Mouse (Mus musculus): ENCODE results near the gene Usp31. TPM values are rescaled to one million over a fixed set of nuclear protein-coding genes. Genes with fewer than 3 reads are reported as not detected.

Gene Usp31
- total RNA-seq, 2 experiments from 2014 or later = 9.0 TPM

DNA sequence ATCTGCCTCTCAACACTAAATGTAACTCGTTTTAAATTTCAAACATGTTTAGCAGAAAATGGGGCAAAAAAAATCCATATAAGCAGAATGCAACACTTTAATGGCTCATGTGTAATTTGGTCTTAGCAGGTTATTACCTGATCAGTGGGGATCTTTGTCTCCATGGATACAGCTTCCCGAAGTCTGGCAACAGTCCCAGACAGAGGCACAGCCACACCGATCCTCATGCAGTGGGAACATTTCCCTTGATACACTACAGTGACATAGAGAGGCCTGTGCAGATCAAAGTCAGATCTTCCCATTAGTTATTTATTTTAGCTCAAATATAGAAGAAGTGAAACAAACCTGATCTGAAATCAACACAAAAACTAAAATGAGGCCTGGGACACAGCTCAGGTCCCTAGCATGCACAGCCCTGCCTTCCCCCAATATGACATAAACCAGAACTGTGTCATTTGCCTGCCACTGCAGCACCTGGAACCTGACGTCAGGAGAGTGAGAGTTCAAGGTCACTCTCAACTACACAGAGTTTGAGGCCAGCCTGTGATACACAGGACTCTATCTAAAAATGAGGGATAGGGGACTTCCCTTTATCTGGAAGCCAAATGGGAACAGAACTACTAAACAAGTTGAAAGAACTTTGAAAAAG is 29.8 kb downstream of the Usp31 start:
- DNase-seq = no peak
- intact Hi-C loops (cut with DNase I) = no loop called here

DNA sequence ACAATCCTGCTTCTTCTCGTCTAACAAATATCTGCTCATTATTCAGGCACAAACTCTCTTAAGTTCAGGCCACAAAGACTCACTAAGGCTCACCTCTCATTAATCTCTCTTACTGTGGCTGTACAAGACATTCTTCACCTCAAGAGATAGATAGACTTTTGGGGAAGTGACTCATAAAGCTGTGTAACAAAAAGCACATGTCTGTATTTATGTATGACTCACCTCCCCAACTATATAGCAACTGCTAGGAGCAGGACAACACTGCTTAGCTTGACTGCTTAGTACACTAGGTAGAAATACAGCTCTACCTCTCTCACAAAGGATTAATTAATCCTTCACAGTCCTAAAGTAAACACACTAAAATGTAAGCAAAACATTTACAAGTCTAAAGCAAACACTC is 46.3 kb downstream of the Usp31 start:
- DNase-seq = no peak
- intact Hi-C loops (cut with DNase I) = no loop called here

DNA sequence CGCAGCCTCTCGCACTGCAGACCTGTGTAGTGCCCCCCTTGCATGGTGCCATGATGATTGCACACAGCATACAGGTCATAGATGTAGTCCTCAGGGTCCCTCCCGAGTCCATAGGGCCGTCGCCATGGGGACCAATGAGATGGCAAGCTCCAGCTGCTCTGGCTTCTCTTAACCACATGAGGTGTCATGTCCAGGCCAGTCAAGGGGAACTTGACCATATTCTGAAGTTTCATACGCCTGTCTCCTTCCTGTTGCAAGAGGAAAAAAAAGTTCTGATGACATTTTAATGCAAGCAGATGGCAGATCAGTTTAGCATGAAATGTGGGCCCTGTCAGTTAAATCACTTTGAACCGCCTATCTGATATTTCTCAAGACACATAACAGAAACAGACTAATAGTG is 48.2 kb downstream of the Usp31 start:
- intact Hi-C loops (cut with DNase I) = no loop called here
- DNase-seq = no peak

DNA sequence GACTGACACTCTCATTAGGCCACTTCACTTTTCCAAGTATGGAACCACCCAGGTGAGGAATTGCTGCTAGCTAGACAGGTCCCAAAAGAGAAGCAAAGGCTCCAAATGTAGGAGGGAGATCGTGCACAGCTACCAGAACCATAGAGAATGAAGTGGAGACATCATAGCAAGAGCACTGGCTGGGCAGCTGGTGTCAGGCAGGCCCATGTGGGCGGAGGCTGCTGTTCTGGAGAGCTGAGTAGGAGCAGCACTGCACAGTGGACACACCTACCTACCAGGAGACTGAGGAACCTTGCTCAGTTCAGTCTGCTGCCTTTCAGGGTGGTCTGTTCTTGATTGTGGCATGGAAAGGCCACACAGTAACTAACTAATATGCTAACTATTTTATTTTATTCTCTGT is 52.4 kb downstream of the Usp31 start:
- DNase-seq = no peak
- intact Hi-C loops (cut with DNase I) = no loop called here

DNA sequence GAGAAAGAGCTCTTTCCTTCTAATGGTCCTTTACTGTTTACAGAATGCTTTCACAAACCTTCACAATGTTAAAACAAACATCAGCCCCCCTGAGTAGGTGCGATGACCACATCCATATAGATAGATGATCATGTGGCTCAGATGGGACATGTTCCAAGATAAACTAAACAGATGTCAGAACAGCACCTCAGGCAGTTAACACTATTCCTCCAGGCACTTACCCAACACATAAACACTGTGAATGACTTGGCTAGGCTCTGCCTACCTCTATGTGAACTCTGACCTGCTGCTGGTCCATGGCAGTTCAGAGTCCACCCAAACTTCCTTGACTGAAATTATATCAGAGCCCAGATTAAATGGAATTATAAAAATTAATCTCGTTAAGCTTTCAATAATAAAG is 54.4 kb downstream of the Usp31 start:
- intact Hi-C loops (cut with DNase I) = no loop called here
- DNase-seq = no peak

DNA sequence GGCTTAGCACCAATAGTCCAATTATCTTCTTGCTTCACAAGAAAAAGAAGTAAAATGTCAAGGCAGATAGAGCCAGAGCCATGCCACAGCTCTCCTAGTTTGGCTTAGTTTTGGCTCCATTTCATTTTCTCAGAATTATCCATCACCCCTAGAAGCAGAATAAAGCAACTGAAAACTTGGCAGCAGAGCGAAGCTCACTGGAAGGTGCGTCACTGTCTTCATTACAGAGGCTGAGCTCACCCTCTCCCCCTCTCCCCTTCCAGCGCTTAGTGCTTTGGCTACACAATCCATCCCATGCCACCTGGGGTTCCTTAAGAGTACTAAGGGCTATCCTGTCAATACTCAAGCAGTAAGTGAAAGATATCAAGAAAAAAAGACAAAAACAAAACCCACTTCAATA is 56.3 kb downstream of the Usp31 start:
- intact Hi-C loops (cut with DNase I) = no loop called here
- no peak for DNase-seq

DNA sequence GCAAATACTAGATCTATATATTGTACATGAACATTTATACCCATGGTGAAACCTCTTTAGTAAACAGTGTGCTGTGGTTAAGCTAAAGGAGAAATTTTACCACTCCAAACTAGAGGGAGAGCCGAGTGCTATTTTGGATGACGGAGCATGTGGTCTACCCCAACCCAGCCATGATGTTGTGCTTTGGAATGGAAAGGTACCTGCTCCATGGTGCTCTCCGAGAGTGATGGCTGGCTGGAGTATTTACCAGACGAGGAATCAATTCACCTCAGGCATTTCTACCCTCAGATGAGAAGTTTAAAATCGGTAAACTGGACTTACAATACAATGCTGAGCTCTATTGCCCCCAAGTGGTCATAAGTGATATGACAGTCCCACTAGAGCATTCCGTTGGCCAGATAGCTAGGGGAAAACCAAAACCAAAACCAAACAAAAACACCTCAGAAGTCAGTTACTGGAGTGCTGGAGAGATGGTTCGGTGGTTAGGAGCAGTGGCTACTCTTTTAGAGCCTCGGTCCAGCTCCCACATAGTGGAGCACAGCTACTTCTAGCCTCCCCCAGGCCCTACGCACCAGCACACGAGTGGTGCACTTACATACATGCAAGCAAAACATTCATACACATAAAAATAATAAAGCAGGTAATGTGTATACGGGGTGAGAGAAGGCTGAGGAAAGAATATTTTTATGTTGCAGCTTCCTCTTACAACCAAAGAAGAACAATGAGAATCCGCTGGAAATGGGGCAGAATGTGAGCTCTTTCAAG is 65.9 kb downstream of the Usp31 start:
- peak; percentile 45 to 56 for DNase-seq
- intact Hi-C loops (cut with DNase I) = loop anchor here (1.0 to 10.0 kb wide), 3 partner anchors 64 to 481 kb away; partner anchors contain the start of gene Usp31

DNA sequence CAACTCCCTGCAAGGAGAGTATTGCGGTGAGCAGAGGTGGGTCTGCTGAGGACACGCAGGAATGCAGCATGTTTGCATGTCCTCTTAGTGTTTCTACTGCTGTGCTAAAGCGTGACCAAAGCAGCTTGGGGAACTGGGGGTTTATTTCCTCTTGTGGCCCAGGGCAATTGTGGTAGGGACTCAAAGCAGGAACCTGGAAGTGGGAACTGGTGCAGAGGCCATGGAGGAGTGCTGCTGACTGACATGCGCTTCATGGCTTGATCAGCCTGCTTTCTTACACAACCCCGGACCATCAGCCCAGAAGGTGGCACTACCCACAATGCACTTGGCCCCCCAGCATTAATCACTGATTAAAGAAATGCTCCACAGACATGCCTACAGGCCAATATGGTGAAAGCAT is 70.3 kb downstream of the Usp31 start:
- DNase-seq = no peak
- intact Hi-C loops (cut with DNase I) = no loop called here

DNA sequence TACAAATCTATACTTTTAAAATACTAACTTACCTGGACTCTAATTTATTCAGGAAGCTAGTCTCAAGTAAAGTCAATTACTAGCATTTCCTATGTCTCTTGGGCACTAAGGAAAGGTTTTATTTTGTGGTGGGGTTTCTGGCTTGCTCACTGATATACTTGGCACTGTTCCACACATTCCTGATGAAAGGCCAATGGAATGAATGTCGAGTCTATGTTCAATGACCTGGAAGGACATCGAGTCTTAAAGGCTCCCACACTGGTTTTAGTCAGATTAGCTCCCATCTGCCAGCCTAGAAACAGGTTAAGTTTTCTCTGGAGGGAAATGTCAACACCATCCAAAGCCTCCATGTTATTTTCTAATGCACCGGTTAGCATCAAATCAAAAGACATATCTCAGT is 72.8 kb downstream of the Usp31 start:
- no peak for DNase-seq
- intact Hi-C loops (cut with DNase I) = no loop called here

DNA sequence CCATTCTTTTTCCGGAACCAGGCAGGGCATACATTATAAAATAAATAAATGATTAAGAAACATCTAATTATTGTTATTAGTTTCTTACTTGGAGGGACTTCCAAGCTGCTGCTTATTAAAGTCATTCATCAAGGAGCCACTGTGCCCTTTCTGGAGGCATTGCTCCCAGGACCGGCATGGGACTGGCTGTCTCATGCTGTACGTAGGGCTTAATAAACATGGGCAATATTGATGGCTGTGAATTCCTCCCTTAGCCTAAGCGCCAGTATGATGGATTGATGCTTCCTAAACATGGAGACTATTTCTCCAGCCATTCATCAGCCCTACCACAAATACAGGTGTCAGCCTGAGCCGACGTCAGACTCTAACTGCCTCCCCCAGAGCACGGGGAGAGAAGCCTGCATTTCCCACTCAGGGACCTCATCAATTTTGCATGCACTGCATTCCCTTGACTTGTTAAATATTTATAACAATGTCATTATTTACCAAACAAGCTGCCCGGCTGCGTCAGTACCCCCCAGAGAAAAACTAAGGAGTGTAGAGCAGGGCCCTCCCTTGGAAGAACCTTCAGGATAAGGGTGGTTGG is 84.1 kb downstream of the Usp31 start:
- DNase-seq = no peak
- intact Hi-C loops (cut with DNase I) = no loop called here

DNA sequence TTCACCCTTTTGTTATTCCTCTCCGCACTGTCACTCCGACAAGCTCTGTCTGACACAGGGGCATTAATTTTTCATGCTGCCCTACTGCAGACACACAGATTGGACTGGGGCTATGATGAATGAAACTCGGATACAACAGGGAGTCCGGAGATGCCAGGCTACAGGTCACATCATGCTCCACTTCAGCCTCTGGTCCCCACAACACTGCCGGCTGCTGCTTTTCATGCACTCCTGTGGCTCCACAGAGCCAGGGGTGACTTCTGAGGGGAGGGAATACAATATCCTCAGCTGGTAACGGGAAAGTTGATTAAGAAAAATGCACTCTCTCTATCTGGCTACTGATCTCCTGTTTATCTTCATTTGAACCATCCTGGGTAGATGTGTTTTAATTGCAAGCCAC is 84.6 kb downstream of the Usp31 start:
- DNase-seq = no peak
- intact Hi-C loops (cut with DNase I) = no loop called here

DNA sequence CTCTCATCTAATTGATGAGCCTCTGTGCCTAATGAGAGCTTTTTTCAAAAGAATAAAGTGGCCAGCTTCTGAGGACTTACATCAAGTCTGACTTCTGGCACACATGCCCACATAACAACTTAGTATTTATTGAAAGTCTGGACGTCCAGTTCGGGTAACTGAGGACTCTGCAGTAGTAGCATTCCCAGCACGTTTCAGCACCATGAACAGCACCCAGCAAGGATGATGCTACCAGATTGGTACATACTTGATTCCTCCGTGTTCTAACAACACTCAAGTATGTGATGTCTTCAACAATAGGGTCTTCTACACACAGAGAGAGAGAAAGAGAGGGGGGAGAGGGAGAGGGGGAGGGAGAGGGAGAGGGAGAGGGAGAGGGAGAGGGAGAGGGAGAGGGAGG is 105.4 kb downstream of the Usp31 start:
- peak in 1 of 2 experiments; percentile 3 for DNase-seq
- intact Hi-C loops (cut with DNase I) = no loop called here

DNA sequence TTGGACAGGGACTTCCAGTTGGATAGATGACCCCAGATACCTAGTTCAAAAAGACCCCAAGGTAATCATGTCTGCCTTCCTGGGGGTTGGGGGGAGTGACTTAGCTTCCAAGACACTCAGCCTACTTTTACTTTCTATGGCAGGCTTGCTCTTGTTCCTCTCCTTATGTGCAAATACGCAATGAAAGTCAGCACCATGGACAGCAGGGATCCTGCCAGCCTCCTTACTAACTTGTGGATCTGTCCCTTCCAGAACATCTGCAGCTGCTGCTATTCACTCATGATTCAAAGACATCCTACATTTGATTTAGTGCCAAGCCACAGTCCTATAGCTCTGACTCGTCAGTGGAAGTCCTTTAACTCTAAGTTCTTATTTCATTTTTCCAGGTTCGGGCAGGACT is 110.7 kb downstream of the Usp31 start:
- peak in 1 of 2 experiments; percentile 5 for DNase-seq
- intact Hi-C loops (cut with DNase I) = no loop called here

DNA sequence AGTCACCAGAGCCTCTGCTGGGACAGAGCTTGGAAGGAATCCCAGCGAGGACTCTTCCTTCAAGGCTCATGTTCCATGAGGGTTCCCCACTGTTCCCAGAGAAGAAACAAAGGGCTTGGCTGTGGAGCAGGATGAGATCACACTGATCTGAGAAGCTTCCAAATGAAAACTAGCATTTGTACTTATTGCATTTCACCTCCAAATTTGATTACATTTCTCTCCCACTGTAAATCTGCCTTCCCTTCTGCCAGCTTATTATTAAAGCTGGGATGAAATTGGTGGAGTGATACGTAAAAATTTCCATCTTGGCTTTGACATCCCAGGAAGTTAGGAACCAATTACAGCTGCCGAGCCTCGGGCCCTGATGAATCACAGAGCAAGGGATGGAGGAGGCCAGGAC is 111.6 kb downstream of the Usp31 start:
- intact Hi-C loops (cut with DNase I) = no loop called here
- no peak for DNase-seq

DNA sequence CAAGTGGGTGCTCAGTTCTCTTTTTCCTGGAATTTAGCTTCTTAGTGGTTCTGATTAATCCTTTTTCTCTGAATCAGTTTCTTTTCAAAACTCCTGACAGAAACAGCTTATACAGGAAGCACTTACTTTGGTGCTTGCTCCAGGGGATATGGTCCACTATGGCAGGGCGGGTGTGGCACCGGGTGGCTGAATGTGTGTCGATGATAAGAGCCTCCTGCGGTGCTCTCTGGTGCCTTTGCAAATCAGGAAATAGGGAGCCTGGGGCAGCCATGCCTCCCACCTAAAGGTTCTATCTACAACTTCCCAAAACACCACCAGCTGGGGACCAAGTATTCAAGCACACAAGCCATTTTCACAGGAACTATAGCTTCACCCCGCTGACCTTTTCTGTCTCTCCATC is 112.0 kb downstream of the Usp31 start:
- DNase-seq = no peak
- intact Hi-C loops (cut with DNase I) = no loop called here

DNA sequence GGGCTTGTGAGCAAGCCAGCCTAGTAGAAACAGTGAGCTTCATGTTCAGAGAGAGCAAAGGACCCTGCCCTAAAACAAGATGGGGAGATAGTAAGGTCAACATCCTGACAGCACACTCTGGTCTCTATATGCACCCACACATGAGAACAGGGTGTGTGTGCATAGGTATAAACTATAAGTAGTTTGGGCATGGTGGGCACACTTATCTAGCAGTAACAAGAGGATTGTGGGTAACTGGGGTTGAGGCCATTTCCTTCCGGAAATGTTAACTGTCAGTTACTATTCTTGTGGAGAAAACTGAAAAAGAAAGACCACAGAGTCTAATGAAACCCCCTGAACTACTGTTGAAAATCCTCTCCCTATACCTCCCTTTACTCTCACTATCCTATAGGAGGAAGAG is 112.4 kb downstream of the Usp31 start:
- no peak for DNase-seq
- intact Hi-C loops (cut with DNase I) = no loop called here

Other genes with a start within 250 kb of the Usp31 start
- not detected for gene Scnn1g, start 27.2 kb upstream of the Usp31 start, total RNA-seq (2021)
- not detected for gene Scnn1b, start 157.8 kb upstream of the Usp31 start, total RNA-seq (2021)

All from heart, postnatal 36 days (tissue).